Mouse (Mus musculus) large intestine, adult 2 months (tissue): ENCODE results near the gene Mis18a. TPM values are rescaled to one million over a fixed set of nuclear protein-coding genes. Genes with fewer than 3 reads are reported as not detected.

Source experiments
- polyA plus RNA-seq: library from polyadenylated mRNA; depleted of rRNA; stranded (reverse); fragments of >200 nt; gene quantifications from 2 replicates; pipeline ENCODE4 v1.2.3, GENCODE M21; 2012; rRNA removed

Mis18a gene
- polyA plus RNA-seq, 1 experiment: 21.8 TPM

Other genes starting within 250 kb of the Mis18a start
- gene Mrap, start 10.8 kb upstream of the Mis18a start, polyA plus RNA-seq: 7.9 and 11.4 TPM in 2 replicates
- gene Urb1, start 83.0 kb upstream of the Mis18a start, polyA plus RNA-seq: 2.7 and 3.6 TPM in 2 replicates
- gene Eva1c, start 99.3 kb upstream of the Mis18a start, polyA plus RNA-seq: 0.45 and 0.67 TPM in 2 replicates
- 8.0 and 9.4 TPM in 2 replicates for gene Cfap298, start 207.7 kb upstream of the Mis18a start, polyA plus RNA-seq